Mouse (Mus musculus): ENCODE measurements at regions not wholly inside any gene's neighbourhood (a gene's known extent, or its start where the extent isn't known, plus 50 kb on each side); places are given as distances from the start of the nearest gene placed in this dataset.

DNA sequence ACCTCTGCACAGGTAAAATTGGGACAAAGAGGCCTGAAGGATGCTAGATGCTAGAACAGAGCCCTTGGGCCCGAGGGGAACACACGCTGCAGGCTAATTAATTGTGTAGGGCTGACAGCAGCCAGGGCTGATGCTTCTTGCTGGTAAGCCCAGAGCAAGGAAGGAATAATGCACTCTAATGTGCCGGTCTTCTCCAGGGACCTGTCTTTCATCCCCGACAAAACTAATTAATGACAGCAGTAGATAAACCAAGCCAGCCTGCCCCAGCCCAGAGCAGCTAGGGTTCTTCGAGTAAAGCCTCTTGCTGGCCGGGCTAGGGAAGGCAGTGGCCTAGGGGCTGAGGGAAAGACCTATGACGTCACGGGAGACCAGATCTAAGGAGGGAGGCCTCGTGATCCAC, 124.1 kb upstream of the Unc5b start:
- no peak for TF ChIP-seq CTCF (IDR thresholded peaks at IDR 0.05; ENCODE audit: low read depth)
- no peak for TF ChIP-seq EP300 (IDR thresholded peaks at IDR 0.05; ENCODE audit: low read depth)

All from liver, postnatal 0 days (tissue).